Mouse (Mus musculus) testis, postnatal 10 days (tissue): ENCODE measurements around the gene Crx.
A peak's percentile ranks its signal among the peaks of the same experiment; 100 is the strongest.
"Not testable (repeated sequence)": the region's sequence is repeated elsewhere in the genome, so short reads cannot be mapped to it uniquely, and the experiment has no call there.

Experiments used
- DNase-seq: peaks from one replicate; pipeline ENCODE4 v3.0.0; 2021; ENCODE audit warnings: low spot score

The Crx gene

GRCm38 (mm10) chr7:15879756-15880155 is at the start of gene Crx:
TSS of gene Crx (minus strand) at chr7:15879968.
- DNase-seq: no peak

DNA sequence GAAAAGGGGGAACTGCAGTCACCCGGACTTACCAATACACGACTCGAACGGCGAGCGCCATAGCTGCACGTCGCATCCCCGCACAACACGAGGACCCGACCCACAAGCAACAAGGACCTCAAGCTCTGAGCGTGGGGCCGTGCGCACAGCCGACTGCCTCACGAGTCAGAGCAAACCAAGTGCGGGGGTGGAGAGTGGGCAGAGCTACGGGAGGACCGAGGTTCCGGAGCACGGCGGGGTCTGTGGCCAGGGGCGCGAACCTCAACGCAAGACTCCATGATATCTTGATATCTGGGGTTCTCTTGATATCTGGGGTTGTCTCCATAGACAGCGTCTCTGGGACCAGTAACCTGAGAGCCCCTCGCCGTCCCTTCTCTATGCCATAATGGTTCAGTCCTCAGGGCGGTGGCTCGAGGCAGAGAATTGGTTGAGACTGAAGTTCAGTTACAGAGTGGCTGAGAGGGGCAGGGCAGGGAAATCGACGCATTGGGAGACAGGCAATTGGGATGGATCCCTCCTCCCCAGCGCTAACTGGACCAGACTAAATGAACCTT is 42.5 kb upstream of the Crx start, which contains the start of gene Selenow:
TSS of gene Selenow (minus strand) at position 183 of the 554 bp plus-strand sequence.
- peak; percentile 90 for DNase-seq

DNA sequence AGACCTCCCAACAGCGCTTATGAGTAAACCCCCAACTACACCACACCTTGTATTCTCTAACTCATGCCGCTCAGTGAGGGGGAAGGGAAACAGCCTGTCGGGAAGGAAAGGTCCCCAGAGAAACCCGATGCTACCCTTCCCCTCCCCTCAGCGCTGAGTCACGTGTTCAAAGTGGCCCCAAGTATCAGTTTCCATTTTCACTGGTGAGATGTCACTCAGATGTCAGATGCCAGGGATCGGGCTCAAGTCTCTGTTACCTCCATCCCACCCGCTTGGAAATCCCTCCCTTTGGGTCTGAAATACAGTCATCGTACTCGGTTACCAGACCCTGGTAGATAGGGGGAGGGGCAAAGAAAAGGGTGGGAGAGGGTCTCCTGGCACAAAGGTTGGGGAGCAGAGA is 42.0 kb upstream of the Crx start:
- DNase-seq: no peak

GRCm38 (mm10) chr7:15920645-15921190 is 41.0 kb upstream of the Crx start:
- DNase-seq: no peak

DNA sequence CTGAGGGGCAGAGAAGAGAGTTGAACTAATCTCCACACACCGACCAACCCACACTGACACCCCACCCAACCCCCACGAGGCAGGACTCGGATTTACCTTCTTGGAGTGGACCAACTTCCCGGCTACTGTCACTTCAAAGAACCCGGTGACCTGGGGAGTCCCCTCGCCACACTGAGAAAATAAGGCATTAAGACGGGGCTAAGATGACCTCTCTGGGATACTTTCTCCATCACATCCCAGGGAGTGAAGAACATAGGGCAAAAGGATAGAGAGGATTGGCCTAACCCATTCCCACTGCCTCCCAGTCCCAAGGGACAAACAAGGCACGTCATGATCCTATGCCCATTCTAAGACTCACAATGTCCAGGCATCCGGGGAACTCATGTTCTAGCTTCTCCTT is 40.2 kb upstream of the Crx start:
- DNase-seq: no peak

DNA sequence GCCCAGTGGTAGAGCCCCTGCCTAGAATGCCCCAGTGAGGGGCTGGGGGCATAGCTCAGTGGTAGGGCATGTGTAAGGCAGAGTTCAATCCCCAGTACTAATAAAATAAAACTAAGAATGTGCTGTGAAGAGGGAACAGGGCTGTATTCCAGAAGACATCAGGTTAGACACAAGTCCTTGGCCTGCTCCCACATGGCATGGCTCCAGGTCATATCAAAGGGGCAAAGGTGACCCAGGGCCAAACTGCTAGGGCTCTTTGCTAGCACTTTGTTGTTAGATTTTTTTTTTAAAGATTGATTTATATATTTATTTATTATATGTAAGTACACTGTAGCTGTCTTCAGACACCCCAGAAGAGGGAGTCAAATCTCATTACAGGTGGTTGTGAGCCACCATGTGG is 38.6 kb upstream of the Crx start:
- DNase-seq: no peak

GRCm38 (mm10) chr7:15916996-15917395 is 37.2 kb upstream of the Crx start:
- DNase-seq: no peak

- DNase-seq: no peak
These were observed 36.5 kb upstream of the Crx start for GRCm38 (mm10) chr7:15916134-15916723.

GRCm38 (mm10) chr7:15915695-15916094 is 35.9 kb upstream of the Crx start:
- DNase-seq: not testable (repeated sequence)

GRCm38 (mm10) chr7:15914751-15915150 is 35.0 kb upstream of the Crx start:
- no peak for DNase-seq

- peak; percentile 64 for DNase-seq
These were observed 34.5 kb upstream of the Crx start for GRCm38 (mm10) chr7:15914252-15914651.

DNA sequence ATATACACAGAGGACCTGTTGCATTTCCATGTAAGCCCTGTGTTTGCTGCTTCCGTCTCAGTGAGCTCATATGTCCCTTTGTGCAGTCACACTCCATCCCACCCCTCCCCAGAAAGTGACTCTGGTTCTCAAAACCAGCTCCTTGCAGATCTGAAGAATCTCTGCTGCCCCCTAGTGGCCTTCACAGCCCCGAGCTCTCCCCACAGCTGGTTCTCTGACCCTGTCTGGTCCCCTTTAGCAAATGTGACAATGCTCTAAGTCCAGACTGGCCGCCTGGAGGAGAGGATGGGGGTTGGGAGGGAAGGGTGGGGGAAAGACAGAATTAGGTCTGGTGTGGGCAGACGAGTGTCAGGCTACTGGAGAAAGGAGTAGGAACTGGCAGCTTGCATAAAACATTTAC is 32.4 kb upstream of the Crx start:
- DNase-seq: peak; percentile 85

GRCm38 (mm10) chr7:15910521-15910920 is 30.8 kb upstream of the Crx start:
- DNase-seq: no peak

DNA sequence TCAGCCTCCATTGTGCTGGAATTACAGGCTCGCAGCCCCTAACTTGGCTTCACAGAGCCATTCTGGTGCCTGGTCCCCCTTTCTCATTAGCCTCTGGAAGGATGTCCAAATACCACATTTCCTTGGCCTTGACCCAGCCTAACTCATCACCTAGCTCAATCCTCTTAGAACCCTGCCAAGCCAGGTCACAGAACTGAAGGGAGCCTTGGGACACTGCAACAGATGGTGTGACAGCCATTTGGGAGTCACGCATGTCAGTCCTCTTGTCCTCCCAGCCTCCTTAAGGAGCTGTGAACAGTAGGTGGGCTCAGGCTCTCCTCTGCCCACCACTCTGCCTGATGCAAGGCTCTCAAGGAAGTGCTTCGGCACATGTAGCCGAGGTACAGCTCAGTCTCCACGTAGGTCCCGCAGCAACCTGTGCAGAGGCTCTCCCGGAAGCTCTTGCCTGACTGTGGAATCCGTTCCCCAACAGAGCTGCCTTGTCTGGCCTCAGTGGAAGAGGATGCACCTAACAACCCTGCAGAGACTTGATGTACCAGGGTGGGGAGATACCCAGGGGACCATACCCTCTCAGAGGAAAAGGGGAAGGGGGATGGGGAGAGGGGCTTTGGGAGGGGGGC is 28.3 kb upstream of the Crx start:
- DNase-seq: no peak

DNA sequence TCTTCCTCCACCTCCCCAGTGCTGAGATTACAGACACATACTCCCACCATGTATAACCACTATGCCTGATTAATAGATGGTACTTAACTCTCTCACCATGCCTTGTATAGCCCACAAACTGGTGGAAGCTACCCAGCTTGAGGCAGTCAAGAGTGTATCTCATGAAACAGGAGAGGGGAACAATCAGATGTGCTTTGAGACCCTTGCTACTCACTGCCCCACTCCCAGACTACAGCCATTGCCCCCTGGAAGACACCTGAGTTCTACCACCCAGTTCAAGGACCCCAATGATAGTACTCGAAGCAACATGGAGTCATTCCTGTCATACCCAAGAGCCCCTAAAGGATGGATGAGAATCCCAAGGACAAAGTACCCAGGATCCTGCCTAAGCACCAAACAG is 26.8 kb upstream of the Crx start:
- no peak for DNase-seq

GRCm38 (mm10) chr7:15905861-15906260 is 26.1 kb upstream of the Crx start:
- DNase-seq: no peak

GRCm38 (mm10) chr7:15901366-15902048 is 21.7 kb upstream of the Crx start:
- DNase-seq: no peak

GRCm38 (mm10) chr7:15894251-15894650 is 14.5 kb upstream of the Crx start:
- no peak for DNase-seq

GRCm38 (mm10) chr7:15884127-15884526 is 4.4 kb upstream of the Crx start:
- DNase-seq: no peak

DNA sequence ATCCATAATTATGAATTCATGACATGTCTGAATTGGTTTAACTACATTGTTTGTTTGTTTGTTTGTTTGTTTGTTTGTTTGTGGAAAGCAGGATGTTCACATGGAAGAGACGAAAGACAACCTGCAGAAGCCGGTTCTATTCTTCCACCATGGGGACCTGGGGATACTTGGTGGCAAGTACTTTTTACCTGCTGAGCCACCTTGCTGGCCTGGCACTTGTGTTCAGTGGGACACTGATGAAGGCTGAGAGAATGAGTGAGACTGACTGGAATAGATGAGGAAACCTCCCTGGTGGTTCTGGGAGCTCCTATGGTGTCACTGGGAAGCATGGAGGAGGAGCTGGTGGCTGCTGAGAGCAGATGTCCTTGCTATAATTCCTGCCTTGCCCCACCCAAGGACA is 2.5 kb upstream of the Crx start, which contains the start of gene Crxos:
TSS of gene Crxos (plus strand) at position 301 of the 400 bp plus-strand sequence.
- DNase-seq: no peak

DNA sequence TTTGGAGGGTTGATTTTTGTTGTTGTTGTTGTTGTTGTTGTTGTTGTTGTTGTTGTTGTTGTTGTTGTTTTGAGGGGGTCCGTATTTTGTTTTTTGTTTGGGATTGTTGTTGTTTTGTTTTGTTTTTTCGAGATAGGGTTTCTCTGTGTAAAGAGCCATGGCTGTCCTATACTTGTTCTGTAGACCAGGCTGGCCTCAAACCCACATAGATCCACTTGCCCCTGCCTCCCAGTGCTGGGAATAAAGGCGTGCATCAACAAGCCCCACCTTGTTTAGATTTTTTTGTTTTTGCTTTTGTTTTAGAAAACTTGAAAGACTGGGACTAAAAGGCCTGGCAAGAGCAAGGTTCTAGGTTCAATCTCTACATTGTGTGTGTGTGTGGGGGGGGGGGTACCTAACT is 2.1 kb upstream of the Crx start:
- DNase-seq: no peak

GRCm38 (mm10) chr7:15881388-15881787 is 1.6 kb upstream of the Crx start:
- DNase-seq: no peak

DNA sequence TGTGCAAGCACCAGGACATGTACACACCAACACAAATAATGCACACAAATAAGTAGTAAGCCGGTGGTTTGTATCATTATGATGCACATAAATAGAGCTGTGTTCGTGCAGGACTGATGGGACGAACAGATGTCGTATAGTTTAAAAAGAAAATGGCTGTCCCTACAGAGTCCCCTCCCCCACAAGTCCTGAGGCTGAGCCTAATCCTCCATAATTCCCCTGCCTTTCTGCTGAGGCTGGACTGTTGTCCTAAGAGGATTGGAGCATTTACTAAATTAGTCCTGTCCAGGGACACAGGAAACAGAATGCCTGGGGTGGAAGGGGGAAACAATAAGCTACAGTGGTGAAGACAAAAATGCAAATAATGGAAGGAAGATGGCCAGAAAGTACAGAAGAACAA is 15.7 kb downstream of the Crx start:
- no peak for DNase-seq
